Mouse (Mus musculus) cortical plate, adult 2 months (tissue): ENCODE measurements around the gene Csmd2.
"Not testable (repeated sequence)": the region's sequence is repeated elsewhere in the genome, so short reads cannot be mapped to it uniquely, and the experiment has no call there.

Experiments used
- CTCF ChIP-seq: fragments of 200-500 bp; IDR thresholded peaks from 2 replicates; pipeline ENCODE4 v1.5.1; 2011; ENCODE audit warnings: mild to moderate bottlenecking, control low read depth, low read length; ENCODE audit not compliant: insufficient read depth; ENCODE audit errors: extremely low read depth
- POLR2A ChIP-seq: fragments of 200-500 bp; IDR thresholded peaks from 2 replicates; pipeline ENCODE4 v1.6.1; 2011; ENCODE audit warnings: mild to moderate bottlenecking, low read length, control low read depth; ENCODE audit not compliant: insufficient read depth; ENCODE audit errors: extremely low read depth

DNA sequence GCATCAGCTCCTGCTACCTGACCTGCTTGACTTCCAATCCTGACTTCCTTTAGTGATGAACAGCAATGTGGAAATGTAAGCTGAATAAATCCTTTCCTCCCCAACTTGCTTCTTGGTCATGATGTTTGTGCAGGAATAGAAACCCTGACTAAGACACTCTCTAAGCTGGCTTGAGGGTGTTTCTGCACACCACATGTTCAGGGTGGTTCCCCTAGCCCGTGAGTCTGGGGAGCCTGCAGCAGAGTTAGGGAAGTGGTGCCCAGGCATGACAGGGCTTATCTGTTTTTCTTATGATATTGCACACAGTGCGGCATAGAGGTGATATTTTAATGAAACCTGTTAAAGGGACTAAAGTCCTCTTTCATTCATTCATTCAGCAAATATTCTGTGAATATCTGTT, 73.6 kb downstream of the Csmd2 start:
- TF ChIP-seq CTCF, POLR2A: not testable (repeated sequence)
